Mouse (Mus musculus): ENCODE data around the gene Trappc11.

DNA sequence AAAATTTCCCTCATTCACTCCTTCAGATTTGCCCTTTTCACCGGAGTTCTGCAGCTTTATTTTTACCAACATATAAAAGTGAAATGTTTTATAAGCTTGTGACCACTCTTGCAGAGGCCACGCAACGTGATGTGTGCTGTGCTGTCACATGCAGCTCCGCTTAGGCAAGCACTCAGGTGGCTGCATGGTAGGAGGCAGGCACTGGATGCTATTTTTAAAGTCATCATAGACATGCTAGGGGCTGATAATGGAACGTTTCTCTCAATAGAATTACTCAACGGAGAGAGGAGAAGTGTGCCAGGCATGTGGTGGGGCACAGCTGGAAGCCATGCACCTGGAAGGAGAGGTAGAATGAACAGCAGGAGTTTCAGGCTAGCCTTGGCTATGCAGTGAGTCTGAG, 37.8 kb downstream of the Trappc11 start:
- TF ChIP-seq CTCF (IDR thresholded peaks at IDR 0.05; ENCODE audit: low read depth) (no peak), EP300 (IDR thresholded peaks at IDR 0.05; ENCODE audit: low read depth) (no peak)
